8 mouse cellular contexts compared by ENCODE assay signal in the genomic region with DNA sequence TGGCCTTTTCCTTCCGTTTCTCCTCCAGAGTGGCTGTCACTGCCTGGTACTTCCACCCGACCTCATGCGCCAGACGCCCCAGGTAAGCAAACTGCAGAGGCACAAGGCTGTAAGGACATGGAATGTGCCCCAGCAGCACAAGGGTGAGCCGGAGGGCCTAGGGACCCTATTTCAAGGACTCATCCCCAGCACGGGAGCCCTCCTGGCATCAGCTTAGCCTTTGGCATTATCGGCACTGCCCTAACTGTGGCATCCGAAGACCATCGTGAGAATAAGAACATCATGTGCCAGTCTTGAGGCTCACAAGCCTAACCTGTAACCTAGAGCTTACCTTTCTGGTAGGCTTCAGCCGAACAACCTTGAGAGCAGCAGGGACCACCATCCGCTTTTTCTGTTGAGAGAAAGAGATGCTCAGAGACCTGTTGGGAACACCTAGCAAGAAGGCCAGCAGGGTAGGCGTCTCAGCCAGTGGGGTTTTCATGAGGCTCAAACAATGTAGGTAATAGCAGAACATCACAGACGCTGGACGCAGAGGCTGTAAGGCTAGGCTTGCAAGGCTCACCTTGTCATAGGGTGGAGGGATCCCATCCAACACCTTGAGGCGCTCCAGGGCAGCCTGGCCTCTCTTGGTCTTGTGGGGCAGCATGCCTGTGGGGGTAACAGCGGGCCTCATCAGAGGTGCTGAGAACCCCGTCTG. TPM values are rescaled to one million over a fixed set of nuclear protein-coding genes. Genes with fewer than 3 reads are reported as not detected.
DNase-seq lines count a peak whose midpoint lies in the region; ATAC-seq and TF ChIP-seq lines count a peak whose summit lies in the region.
"Had no signal": no experiment of that assay in that cellular context is flagged by ENCODE, and none has a peak within 500 bp of the region (broad histone marks: within the 10 kb centered on the region; RNA-seq: fewer than 3 reads in every experiment).

No protein-coding gene starts in this region.

- peaks cover 39% of the 10 kb centered on the region for H3K36me3 ChIP-seq in kidney, postnatal 0 days (ENCODE audit: insufficient read depth, low read length)
- peaks cover 51% of the 10 kb centered on the region for H3K36me3 ChIP-seq in embryonic facial prominence, embryonic 14.5 days (ENCODE audit: control insufficient read depth, insufficient read depth, low read length)
- peaks cover 53% of the 10 kb centered on the region for H3K36me3 ChIP-seq in limb, embryonic 10.5 days
- peaks cover 42% of the 10 kb centered on the region for H3K36me3 ChIP-seq in neural tube, embryonic 15.5 days

- TF ChIP-seq CTCF in kidney, postnatal 0 days (IDR thresholded peaks at IDR 0.05; ENCODE audit: low read depth): no peak

- intact Hi-C loops in left cerebral cortex, postnatal 25 days (cut with DNase I): no loop called here
- intact Hi-C loops in gastrocnemius, postnatal 14 days (cut with DNase I; ENCODE audit: low total_unique reads): no loop called here

- no peaks in the 10 kb centered on the region for H3K9me3 ChIP-seq in kidney, postnatal 0 days (replicated peaks; ENCODE audit: low read length)
- H3K9me3 ChIP-seq in embryonic facial prominence, embryonic 14.5 days (ENCODE audit: control insufficient read depth, low read length): no peaks in the 10 kb centered on the region
- H3K9me3 ChIP-seq in limb, embryonic 10.5 days (replicated peaks): no peaks in the 10 kb centered on the region
- no peaks in the 10 kb centered on the region for H3K9me3 ChIP-seq in neural tube, embryonic 15.5 days (replicated peaks)

- WGBS in kidney, postnatal 0 days: 71% methylated on average over 17 of the region's 17 CpGs
- WGBS in embryonic facial prominence, embryonic 14.5 days: 77% methylated on average over 17 of the region's 17 CpGs
- 79% methylated on average over 17 of the region's 17 CpGs for WGBS in limb, embryonic 10.5 days
- 77% methylated on average over 17 of the region's 17 CpGs for WGBS in neural tube, embryonic 15.5 days

- H3K9ac ChIP-seq in kidney, postnatal 0 days (ENCODE audit: low read depth, low read length): peak overlapping the region; percentile 96; the same call in 1 of the 2 replicates
- H3K9ac ChIP-seq in embryonic facial prominence, embryonic 14.5 days (ENCODE audit: low read depth, low read length): peak overlapping the region; percentile 99
- H3K9ac ChIP-seq in neural tube, embryonic 15.5 days (replicated peaks): peak overlapping the region; percentile 99

- DNase-seq in kidney, postnatal 0 days (ENCODE audit: low spot score): no peak
- DNase-seq in kidney, adult 11 months: no peak
- DNase-seq in embryonic facial prominence, embryonic 14.5 days (ENCODE audit: low spot score): no peak
- DNase-seq in limb, embryonic 10.5 days (ENCODE audit: low spot score): no peak
- no peak for DNase-seq in left cerebral cortex, postnatal 25 days (ENCODE audit: low spot score in 2 of 2)
- no peak for DNase-seq in gastrocnemius, postnatal 14 days
- DNase-seq: kidney, adult 9 months had no signal

- H3K4me2 ChIP-seq in kidney, postnatal 0 days (ENCODE audit: low read length): peak overlapping the region; percentile 82
- H3K4me2 ChIP-seq in embryonic facial prominence, embryonic 14.5 days (ENCODE audit: low read depth, low read length): peak overlapping the region; percentile 95
- H3K4me2 ChIP-seq in neural tube, embryonic 15.5 days: peak overlapping the region; percentile 70

- no peak for ATAC-seq in kidney, postnatal 0 days (replicated peaks; ENCODE audit: low FRiP score, low read depth)
- ATAC-seq in embryonic facial prominence, embryonic 14.5 days (ENCODE audit: low read depth): no peak
- ATAC-seq in neural tube, embryonic 15.5 days (ENCODE audit: low FRiP score): no peak

- H3K27me3 ChIP-seq in kidney, postnatal 0 days (ENCODE audit: insufficient read depth, low read length): no peaks in the 10 kb centered on the region
- no peaks in the 10 kb centered on the region for H3K27me3 ChIP-seq in embryonic facial prominence, embryonic 14.5 days (replicated peaks; ENCODE audit: control insufficient read depth, insufficient read depth, low read length)
- H3K27me3 ChIP-seq in limb, embryonic 10.5 days (ENCODE audit: low read depth, poor library complexity, severe bottlenecking): no peaks in the 10 kb centered on the region
- no peaks in the 10 kb centered on the region for H3K27me3 ChIP-seq in neural tube, embryonic 15.5 days (replicated peaks)

- H3K4me3 ChIP-seq in kidney, postnatal 0 days (replicated peaks; ENCODE audit: low read depth, low read length): peak overlapping the region; percentile 85; the same call in 1 of the 2 replicates
- peak overlapping the region; percentile 70 for H3K4me3 ChIP-seq in embryonic facial prominence, embryonic 14.5 days (ENCODE audit: low read depth, low read length)
- peak overlapping the region; percentile 75 for H3K4me3 ChIP-seq in limb, embryonic 10.5 days
- peak overlapping the region; percentile 80 for H3K4me3 ChIP-seq in neural tube, embryonic 15.5 days (replicated peaks)

- H3K4me1 ChIP-seq in kidney, postnatal 0 days (replicated peaks; ENCODE audit: insufficient read depth, low read length): peaks cover 40% of the 10 kb centered on the region; the same call in 1 of the 2 replicates
- H3K4me1 ChIP-seq in embryonic facial prominence, embryonic 14.5 days (ENCODE audit: control insufficient read depth, insufficient read depth, low read length): peaks cover 26% of the 10 kb centered on the region
- H3K4me1 ChIP-seq in limb, embryonic 10.5 days: peaks cover 59% of the 10 kb centered on the region
- peaks cover 63% of the 10 kb centered on the region for H3K4me1 ChIP-seq in neural tube, embryonic 15.5 days

- peak overlapping the region; percentile 87; the same call in 1 of the 2 replicates for H3K27ac ChIP-seq in kidney, postnatal 0 days
- H3K27ac ChIP-seq in embryonic facial prominence, embryonic 14.5 days (replicated peaks; ENCODE audit: low read depth, low read length): peak overlapping the region; percentile 92
- peak overlapping the region; percentile 97 for H3K27ac ChIP-seq in limb, embryonic 10.5 days
- H3K27ac ChIP-seq in neural tube, embryonic 15.5 days (replicated peaks): peak overlapping the region; percentile 91

RNA-seq across cellular contexts. Expression of a gene that starts 2.1 kb away (rescaled TPM):
- 1,486 and 1,553 TPM in 2 replicates for polyA plus RNA-seq in kidney, postnatal 0 days (2015; fragmentation: Nextera tagmentation; extraction: Ambion mirVana)
- polyA plus RNA-seq in embryonic facial prominence, embryonic 14.5 days (2014; fragmentation: Nextera tagmentation; extraction: Ambion mirVana): 1,575 and 1,608 TPM in 2 replicates
- polyA plus RNA-seq in limb, embryonic 10.5 days (2016; fragmentation: Nextera tagmentation; extraction: Ambion mirVana): 1,846 and 2,302 TPM in 2 replicates
- polyA plus RNA-seq in neural tube, embryonic 15.5 days (2015; fragmentation: Nextera tagmentation; extraction: Ambion mirVana): 759 and 947 TPM in 2 replicates
- 100 to 1,000 TPM; 410 to 413 TPM for total RNA-seq in left cerebral cortex, postnatal 25 days (2021)
- total RNA-seq in gastrocnemius, postnatal 14 days (2021): 100 to 1,000 TPM; 599 to 696 TPM

RNA-seq across cellular contexts. Expression of a gene that starts 2.3 kb away (rescaled TPM):
- polyA plus RNA-seq in kidney, postnatal 0 days (2015; fragmentation: Nextera tagmentation; extraction: Ambion mirVana): 1,804 and 1,959 TPM in 2 replicates
- 1,594 and 1,619 TPM in 2 replicates for polyA plus RNA-seq in embryonic facial prominence, embryonic 14.5 days (2014; fragmentation: Nextera tagmentation; extraction: Ambion mirVana)
- polyA plus RNA-seq in limb, embryonic 10.5 days (2016; fragmentation: Nextera tagmentation; extraction: Ambion mirVana): 1,210 and 1,327 TPM in 2 replicates
- polyA plus RNA-seq in neural tube, embryonic 15.5 days (2015; fragmentation: Nextera tagmentation; extraction: Ambion mirVana): 649 and 787 TPM in 2 replicates
- 100 to 1,000 TPM; 630 to 639 TPM for total RNA-seq in left cerebral cortex, postnatal 25 days (2021)
- 100 to 1,000 TPM; 742 to 866 TPM for total RNA-seq in gastrocnemius, postnatal 14 days (2021)

RNA-seq across cellular contexts. Expression of a gene that starts 9.7 kb away (rescaled TPM):
- polyA plus RNA-seq in kidney, postnatal 0 days (2015; fragmentation: Nextera tagmentation; extraction: Ambion mirVana): 0.83 and 1.3 TPM in 2 replicates
- 0.47 and 0.61 TPM in 2 replicates for polyA plus RNA-seq in embryonic facial prominence, embryonic 14.5 days (2014; fragmentation: Nextera tagmentation; extraction: Ambion mirVana)
- polyA plus RNA-seq in limb, embryonic 10.5 days (2016; fragmentation: Nextera tagmentation; extraction: Ambion mirVana): not detected in 2 replicates
- 0.12 and 0.24 TPM in 2 replicates for polyA plus RNA-seq in neural tube, embryonic 15.5 days (2015; fragmentation: Nextera tagmentation; extraction: Ambion mirVana)
- not detected for total RNA-seq in left cerebral cortex, postnatal 25 days (2021)
- not detected for total RNA-seq in gastrocnemius, postnatal 14 days (2021)

RNA-seq across cellular contexts. Expression of a gene that starts 9.9 kb away (rescaled TPM):
- polyA plus RNA-seq in kidney, postnatal 0 days (2015; fragmentation: Nextera tagmentation; extraction: Ambion mirVana): 2.2 and 2.4 TPM in 2 replicates
- 2.3 TPM in 2 replicates for polyA plus RNA-seq in embryonic facial prominence, embryonic 14.5 days (2014; fragmentation: Nextera tagmentation; extraction: Ambion mirVana)
- polyA plus RNA-seq in limb, embryonic 10.5 days (2016; fragmentation: Nextera tagmentation; extraction: Ambion mirVana): 1.4 and 1.5 TPM in 2 replicates
- 1.8 and 3.8 TPM in 2 replicates for polyA plus RNA-seq in neural tube, embryonic 15.5 days (2015; fragmentation: Nextera tagmentation; extraction: Ambion mirVana)
- 1 to 10 TPM; 3.3 to 5.4 TPM for total RNA-seq in left cerebral cortex, postnatal 25 days (2021)
- total RNA-seq in gastrocnemius, postnatal 14 days (2021): 1 to 10 TPM; 1.9 to 2.5 TPM

RNA-seq across cellular contexts. Expression of a gene that starts 22.6 kb away (rescaled TPM):
- polyA plus RNA-seq in kidney, postnatal 0 days (2015; fragmentation: Nextera tagmentation; extraction: Ambion mirVana): 134 and 145 TPM in 2 replicates
- 120 and 129 TPM in 2 replicates for polyA plus RNA-seq in embryonic facial prominence, embryonic 14.5 days (2014; fragmentation: Nextera tagmentation; extraction: Ambion mirVana)
- 5.2 and 7.8 TPM in 2 replicates for polyA plus RNA-seq in limb, embryonic 10.5 days (2016; fragmentation: Nextera tagmentation; extraction: Ambion mirVana)
- polyA plus RNA-seq in neural tube, embryonic 15.5 days (2015; fragmentation: Nextera tagmentation; extraction: Ambion mirVana): 33.8 and 42.7 TPM in 2 replicates
- 10 to 100 TPM; 22.7 to 24.1 TPM for total RNA-seq in left cerebral cortex, postnatal 25 days (2021)
- total RNA-seq in gastrocnemius, postnatal 14 days (2021): 10 to 100 TPM; 62.5 to 64.4 TPM
